ENCODE assay signal across 7 mouse cellular contexts in the genomic region with DNA sequence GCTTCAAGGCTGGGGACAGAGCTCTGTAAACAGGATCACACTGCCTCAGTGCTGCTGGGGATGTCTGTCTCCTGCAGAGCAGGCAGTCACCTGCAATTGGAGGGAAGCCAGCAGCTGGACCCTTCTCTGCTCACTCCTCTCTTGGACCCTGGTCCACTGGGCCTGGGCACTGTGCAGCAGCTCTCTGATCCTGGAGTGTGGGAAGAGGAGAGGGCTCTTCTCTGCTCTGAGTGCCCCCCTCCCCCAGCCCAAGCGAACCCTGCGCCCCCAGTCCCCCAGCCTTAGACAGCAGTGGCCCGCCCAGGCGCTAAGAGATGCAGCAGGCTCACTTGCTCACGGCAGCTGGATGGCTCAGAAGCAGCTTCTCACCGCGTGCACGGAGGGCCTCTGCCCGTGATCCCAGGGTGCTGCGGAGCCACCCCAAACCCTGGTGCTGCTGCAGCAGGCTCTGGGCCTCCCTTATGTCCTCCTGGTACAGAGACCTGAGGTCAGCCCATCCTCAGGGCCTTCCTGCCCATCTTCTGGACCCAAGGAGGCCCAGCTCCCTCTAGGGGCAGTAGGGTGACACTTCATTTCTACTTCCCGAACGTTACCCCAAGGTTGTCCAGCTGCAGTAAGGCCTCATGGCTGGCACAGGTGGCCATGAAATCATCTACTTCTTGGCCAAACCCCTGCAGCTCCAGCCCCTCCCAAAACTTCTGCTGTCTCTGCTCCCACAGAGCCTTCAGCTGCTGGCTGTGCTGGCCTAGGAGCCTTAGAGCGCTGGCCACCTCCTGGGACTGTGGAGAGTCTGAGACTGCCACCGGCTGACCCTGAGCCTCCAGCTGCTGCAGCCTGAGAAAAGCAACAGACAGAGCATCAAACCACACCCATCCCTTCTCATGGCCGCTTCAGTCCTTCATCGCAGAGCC. TPM values are rescaled to one million over a fixed set of nuclear protein-coding genes. Genes with fewer than 3 reads are reported as not detected.
A peak's percentile ranks its signal among the peaks of the same experiment; 100 is the strongest.
DNase-seq lines count a peak whose midpoint lies in the region; ATAC-seq lines count a peak whose summit lies in the region.

No protein-coding gene starts in this region.

- H3K9ac ChIP-seq in limb, embryonic 11.5 days (ENCODE audit: low read length): no peak overlapping the region

- no peaks in the 10 kb centered on the region for H3K4me1 ChIP-seq in limb, embryonic 11.5 days (ENCODE audit: control insufficient read depth, insufficient read depth, low read length)

- 0 out of 2 replicates have a peak, but pooled peaks have one; percentile 31 for ATAC-seq in limb, embryonic 11.5 days (ENCODE audit: insufficient number of reproducible peaks, low FRiP score, low TSS enrichment, low read depth)

- H3K36me3 ChIP-seq in limb, embryonic 11.5 days (ENCODE audit: control insufficient read depth, insufficient read depth, low read length): no peaks in the 10 kb centered on the region

- H3K27me3 ChIP-seq in limb, embryonic 11.5 days (ENCODE audit: control insufficient read depth, insufficient read depth, low read length): no peaks in the 10 kb centered on the region

- no peak overlapping the region for H3K27ac ChIP-seq in limb, embryonic 11.5 days (replicated peaks; ENCODE audit: low read depth, low read length)

- H3K9me3 ChIP-seq in limb, embryonic 11.5 days (ENCODE audit: control insufficient read depth, low read length): no peaks in the 10 kb centered on the region

- DNase-seq in 416B (ENCODE audit: low read depth): peak; percentile 66
- peak; percentile 12 for DNase-seq in CD4-positive helper T cell, adult 2 months (ENCODE audit: low read depth, low spot score)
- DNase-seq in cerebellum, postnatal 14 days: peak; percentile 57 to 67
- DNase-seq in gastrocnemius, postnatal 25 days: peak; percentile 44
- DNase-seq in limb, embryonic 11.5 days (ENCODE audit: low spot score): peak; percentile 52
- DNase-seq in naive thymus-derived CD4-positive, alpha-beta T cell, adult 2 months (ENCODE audit: low read depth): peak; percentile 22
- no peak for DNase-seq in left cerebral cortex, adult 8-10 months (ENCODE audit: low spot score in 2 of 2)

- H3K4me3 ChIP-seq in limb, embryonic 11.5 days (ENCODE audit: low read depth, low read length): no peak overlapping the region

- 42% methylated on average over 16 of the region's 16 CpGs for WGBS in limb, embryonic 11.5 days

- H3K4me2 ChIP-seq in limb, embryonic 11.5 days (ENCODE audit: low read depth, severe bottlenecking): no peak overlapping the region

RNA-seq across cellular contexts. Expression of a gene that starts 35.6 kb away (rescaled TPM):
- 1 to 10 TPM; 1.3 to 1.4 TPM for total RNA-seq in gastrocnemius, postnatal 25 days (2021)
- polyA plus RNA-seq in limb, embryonic 11.5 days (2014; fragmentation: Nextera tagmentation; extraction: Ambion mirVana): 1.4 and 1.9 TPM in 2 replicates
- total RNA-seq in left cerebral cortex, adult 8-10 months (2022): 1 to 10 TPM; 1.1 to 4.3 (median 2.1) TPM

RNA-seq across cellular contexts. Expression of a gene that starts 41.5 kb away (rescaled TPM):
- total RNA-seq in gastrocnemius, postnatal 25 days (2021): 1 to 10 TPM in 1 of 2 experiments, under 1 TPM in 1; 0.41 to 1.2 TPM
- polyA plus RNA-seq in limb, embryonic 11.5 days (2014; fragmentation: Nextera tagmentation; extraction: Ambion mirVana): 1.6 and 3.5 TPM in 2 replicates
- total RNA-seq in left cerebral cortex, adult 8-10 months (2022): 1 to 10 TPM in 3 of 4 experiments, under 1 TPM in 1; 0.50 to 2.6 (median 1.3) TPM

RNA-seq across cellular contexts. Expression of a gene that starts 41.5 kb away (rescaled TPM):
- total RNA-seq in gastrocnemius, postnatal 25 days (2021): 1 to 10 TPM; 2.5 to 3.7 TPM
- polyA plus RNA-seq in limb, embryonic 11.5 days (2014; fragmentation: Nextera tagmentation; extraction: Ambion mirVana): 18.5 and 22.2 TPM in 2 replicates
- 1 to 10 TPM; 3.6 to 4.6 (median 4.2) TPM for total RNA-seq in left cerebral cortex, adult 8-10 months (2022)

Comparison
In these comparisons a context has a peak if more than half of its experiments do, and no peak if none do; other contexts are left out.
1. DNase-seq: peak in 416B (single experiment), CD4-positive helper T cell, adult 2 months (single experiment), cerebellum, postnatal 14 days (2 of 2), gastrocnemius, postnatal 25 days (single experiment), limb, embryonic 11.5 days (single experiment) and naive thymus-derived CD4-positive, alpha-beta T cell, adult 2 months (single experiment); none in left cerebral cortex, adult 8-10 months (0 of 2).